Mouse (Mus musculus) lung, postnatal 0 days (tissue): ENCODE measurements around the gene Edem2.

ENCODE experiments used
- CTCF ChIP-seq: IDR thresholded peaks from 2 replicates; pipeline ENCODE4 v1.5.1; 2016; ENCODE audit warnings: antibody characterized with exemption, mild to moderate bottlenecking
- EP300 ChIP-seq: IDR thresholded peaks from 2 replicates; pipeline ENCODE4 v1.6.1; 2016; ENCODE audit warnings: antibody characterized with exemption, mild to moderate bottlenecking, control low read depth

DNA sequence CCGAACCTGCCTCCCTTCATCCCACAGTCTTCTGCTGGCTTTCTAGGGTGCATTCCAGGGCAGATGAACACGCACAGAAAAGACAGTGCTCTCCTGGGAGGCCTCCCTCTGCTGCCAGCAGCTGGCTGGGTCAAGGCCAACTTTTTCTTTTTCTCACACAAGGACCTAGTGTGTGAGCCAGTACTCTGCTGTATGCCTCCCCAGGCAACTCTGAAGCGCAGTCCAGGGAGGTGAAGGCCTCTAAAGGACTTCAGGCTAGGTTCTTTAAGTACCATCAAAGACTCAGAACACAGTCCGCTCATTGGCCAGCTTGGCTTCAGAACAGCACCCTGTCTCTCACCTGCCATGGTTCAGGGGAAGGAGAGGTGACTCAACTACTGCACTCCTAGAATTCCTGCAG, 22.0 kb downstream of the Edem2 start:
- TF ChIP-seq CTCF (no peak), EP300 (no peak)
